Mouse (Mus musculus) ES-Bruce4 (cell line): ENCODE measurements around the gene Adipoq.

ENCODE experiments used
- EP300 ChIP-seq: IDR thresholded peaks from 2 replicates; pipeline ENCODE4 v1.6.1; 2011; ENCODE audit warnings: low read depth, low read length; ENCODE audit not compliant: insufficient read depth
- POLR2A ChIP-seq: IDR thresholded peaks from one replicate; pipeline ENCODE4 v1.8.1; 2011; ENCODE audit warnings: low read length; ENCODE audit not compliant: insufficient read depth

DNA sequence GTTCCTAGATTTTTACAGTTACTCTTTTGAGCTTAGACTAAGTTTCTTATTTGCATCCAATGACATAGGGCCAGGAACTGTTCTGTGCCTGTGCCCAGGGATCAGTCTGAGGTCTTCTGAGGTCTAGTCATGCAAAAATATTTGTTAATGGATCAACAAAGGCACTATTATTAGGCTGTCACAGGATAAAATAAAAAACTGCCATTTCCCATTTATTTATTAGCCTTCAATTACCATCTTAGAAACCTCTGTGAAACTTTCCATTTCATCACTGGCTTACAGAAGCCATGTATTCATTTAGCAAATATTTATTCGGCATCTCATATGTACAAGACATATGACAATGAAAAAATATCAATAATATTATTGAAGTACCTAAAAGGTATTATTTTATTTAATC lies 20.3 kb downstream of the Adipoq start:
- TF ChIP-seq EP300 = no peak
- TF ChIP-seq POLR2A = no peak
